Mouse (Mus musculus): ENCODE measurements around the gene 4930452B06Rik.

DNA sequence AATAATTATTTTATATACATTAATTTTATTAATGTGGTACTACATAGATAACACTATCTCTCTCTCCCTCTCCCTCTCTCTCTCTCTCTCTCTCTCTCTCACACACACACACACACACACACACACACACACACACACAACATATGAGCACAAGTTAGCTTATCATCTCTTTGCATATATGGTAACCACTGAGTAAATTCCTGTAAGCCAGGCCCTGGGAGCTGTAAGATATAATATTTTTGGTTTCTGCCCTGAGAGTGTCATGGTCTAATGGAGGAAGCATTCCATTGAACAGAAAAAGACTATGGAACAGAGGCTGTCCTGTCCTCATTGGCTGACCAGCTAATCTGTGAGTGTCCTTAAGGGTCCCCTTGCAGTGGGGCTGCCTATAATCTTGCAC is 216.7 kb downstream of the 4930452B06Rik start:
- no peak for TF ChIP-seq GATA1 (IDR thresholded peaks at IDR 0.05; ENCODE audit: low read length)
- no peak for TF ChIP-seq TAL1 (IDR thresholded peaks at IDR 0.05; ENCODE audit: low read length)
